Mouse (Mus musculus) neural tube, embryonic 11.5 days (tissue): ENCODE measurements at regions not wholly inside any gene's neighbourhood (a gene's known extent, or its start where the extent isn't known, plus 50 kb on each side); places are given as distances from the start of the nearest gene placed in this dataset.

Experiments used
- ATAC-seq: fragments of 200-750 bp; cut with Nextera tagmentation; 2 replicates; pipeline ENCODE4 v1.8.0; 2017; ENCODE audit warnings: moderate number of reproducible peaks, mild to moderate bottlenecking, moderate TSS enrichment, moderate library complexity; ENCODE audit not compliant: insufficient read depth, low FRiP score, low TSS enrichment
- DNase-seq: peaks from one replicate; pipeline ENCODE4 v3.0.0-alpha.2; 2015; ENCODE audit warnings: low spot score
- H3K27ac ChIP-seq: fragments of 300-500 bp; sonication (generic); 2 replicates; pipeline ENCODE4 v1.5.1; 2014; ENCODE audit warnings: low read depth, mild to moderate bottlenecking, low read length
- H3K27me3 ChIP-seq: fragments of 300-500 bp; sonication (generic); 2 replicates; pipeline ENCODE4 v1.6.1; 2014; ENCODE audit warnings: mild to moderate bottlenecking, low read length, mixed read lengths; ENCODE audit not compliant: control insufficient read depth, insufficient read depth
- H3K36me3 ChIP-seq: fragments of 300-500 bp; sonication (generic); 2 replicates; pipeline ENCODE4 v1.6.1; 2014; ENCODE audit warnings: mild to moderate bottlenecking, low read length, moderate library complexity, mixed read lengths; ENCODE audit not compliant: control insufficient read depth, insufficient read depth
- H3K4me1 ChIP-seq: fragments of 300-500 bp; sonication (generic); 2 replicates; pipeline ENCODE4 v1.6.1; 2014; ENCODE audit warnings: low read length, mixed read lengths; ENCODE audit not compliant: control insufficient read depth, insufficient read depth
- H3K4me2 ChIP-seq: fragments of 300-500 bp; sonication (generic); 2 replicates; pipeline ENCODE4 v1.6.1; 2014; ENCODE audit warnings: low read depth, mild to moderate bottlenecking, moderate library complexity
- H3K4me3 ChIP-seq: fragments of 300-500 bp; sonication (generic); 2 replicates; pipeline ENCODE4 v1.5.1; 2014; ENCODE audit warnings: low read depth, low read length
- H3K9ac ChIP-seq: fragments of 300-500 bp; sonication (generic); 2 replicates; pipeline ENCODE4 v1.6.1; 2014; ENCODE audit warnings: mild to moderate bottlenecking, low read length
- H3K9me3 ChIP-seq: fragments of 300-500 bp; sonication (generic); 2 replicates; pipeline ENCODE4 v1.6.1; 2016; ENCODE audit warnings: low read length; ENCODE audit not compliant: control insufficient read depth
- WGBS: fragments of 180-500 bp; shearing (Covaris S2); extraction: QIAGEN DNeasy Blood & Tissue Kit; methylation state at CpG from one replicate; pipeline ENCODE4 v1.1.7; 2014; 5-methylcytosine and 5-hydroxymethylcytosine counted together

- ATAC-seq, result no peak
Observed at GRCm38 (mm10) chr3:80631391-80631790, 171.2 kb downstream of the Gria2 start.

GRCm38 (mm10) chr3:80610414-80610813 is 192.2 kb downstream of the Gria2 start:
- 79% methylated on average over 2 of the region's 2 CpGs for WGBS
- Histone ChIP-seq H3K4me2 (no peak overlapping the region), H3K9me3 (no peaks in the 10 kb centered on the region), H3K4me1 (no peaks in the 10 kb centered on the region), H3K4me3 (no peak overlapping the region), H3K27me3 (no peaks in the 10 kb centered on the region), H3K27ac (no peak overlapping the region), H3K9ac (no peak overlapping the region), H3K36me3 (no peaks in the 10 kb centered on the region)
- no peak for DNase-seq
- ATAC-seq, result no peak

More at GRCm38 (mm10) chr3:80631391-80631790, 171.2 kb downstream of the Gria2 start:
- H3K9ac ChIP-seq, result no peak overlapping the region
- no peak for DNase-seq
- H3K4me2 ChIP-seq, result no peak overlapping the region
- H3K9me3 ChIP-seq, result no peaks in the 10 kb centered on the region
- H3K36me3 ChIP-seq, result no peaks in the 10 kb centered on the region
- no peak overlapping the region for H3K27ac ChIP-seq
- H3K4me3 ChIP-seq, result no peak overlapping the region
- H3K27me3 ChIP-seq, result no peaks in the 10 kb centered on the region
- H3K4me1 ChIP-seq, result no peaks in the 10 kb centered on the region

GRCm38 (mm10) chr3:80608467-80608866 is 194.2 kb downstream of the Gria2 start:
- H3K4me3 ChIP-seq, result no peak overlapping the region
- no peaks in the 10 kb centered on the region for H3K9me3 ChIP-seq
- H3K4me2 ChIP-seq, result no peak overlapping the region
- no peak overlapping the region for H3K27ac ChIP-seq
- 38% methylated on average over 4 of the region's 4 CpGs for WGBS
- DNase-seq (no peak), ATAC-seq (no peak)
- no peaks in the 10 kb centered on the region for H3K27me3 ChIP-seq
- H3K9ac ChIP-seq, result no peak overlapping the region
- no peaks in the 10 kb centered on the region for H3K36me3 ChIP-seq
- H3K4me1 ChIP-seq, result no peaks in the 10 kb centered on the region

- no peak for DNase-seq
- WGBS, result 52% methylated on average over 2 of the region's 2 CpGs
Observed at GRCm38 (mm10) chr3:80607809-80608208, 194.8 kb downstream of the Gria2 start.

GRCm38 (mm10) chr3:80597549-80597948 is 205.1 kb downstream of the Gria2 start:
- no peak overlapping the region for H3K4me2 ChIP-seq
- ATAC-seq, result no peak
- H3K36me3 ChIP-seq, result no peaks in the 10 kb centered on the region
- H3K4me3 ChIP-seq, result no peak overlapping the region
- H3K27ac ChIP-seq, result no peak overlapping the region
- H3K4me1 ChIP-seq, result no peaks in the 10 kb centered on the region
- no peak overlapping the region for H3K9ac ChIP-seq
- DNase-seq, result no peak
- H3K27me3 ChIP-seq, result no peaks in the 10 kb centered on the region
- no peaks in the 10 kb centered on the region for H3K9me3 ChIP-seq

More at GRCm38 (mm10) chr3:80607809-80608208, 194.8 kb downstream of the Gria2 start:
- Histone ChIP-seq H3K9me3 (no peaks in the 10 kb centered on the region), H3K27me3 (no peaks in the 10 kb centered on the region), H3K36me3 (no peaks in the 10 kb centered on the region), H3K4me2 (no peak overlapping the region), H3K4me3 (no peak overlapping the region), H3K4me1 (no peaks in the 10 kb centered on the region), H3K9ac (no peak overlapping the region), H3K27ac (no peak overlapping the region)
- no peak for ATAC-seq

GRCm38 (mm10) chr3:80567514-80567913 is 235.1 kb downstream of the Gria2 start:
- no peaks in the 10 kb centered on the region for H3K4me1 ChIP-seq
- no peak overlapping the region for H3K4me2 ChIP-seq
- no peaks in the 10 kb centered on the region for H3K9me3 ChIP-seq
- no peak overlapping the region for H3K9ac ChIP-seq
- no peak overlapping the region for H3K27ac ChIP-seq
- no peak overlapping the region for H3K4me3 ChIP-seq
- H3K36me3 ChIP-seq, result no peaks in the 10 kb centered on the region
- DNase-seq (no peak), ATAC-seq (no peak)
- no peaks in the 10 kb centered on the region for H3K27me3 ChIP-seq

- no peak overlapping the region for H3K27ac ChIP-seq
- 70% methylated on average over 3 of the region's 3 CpGs for WGBS
- ATAC-seq, result no peak
Observed at GRCm38 (mm10) chr3:80566236-80566635, 236.4 kb downstream of the Gria2 start.

GRCm38 (mm10) chr3:80546151-80546695 is 256.4 kb downstream of the Gria2 start:
- H3K4me1 ChIP-seq, result no peaks in the 10 kb centered on the region
- no peak for ATAC-seq
- H3K9ac ChIP-seq, result no peak overlapping the region
- H3K9me3 ChIP-seq, result no peaks in the 10 kb centered on the region
- no peaks in the 10 kb centered on the region for H3K27me3 ChIP-seq
- no peak overlapping the region for H3K4me3 ChIP-seq
- H3K27ac ChIP-seq, result no peak overlapping the region
- no peak overlapping the region for H3K4me2 ChIP-seq
- no peak for DNase-seq
- no peaks in the 10 kb centered on the region for H3K36me3 ChIP-seq

More at GRCm38 (mm10) chr3:80566236-80566635, 236.4 kb downstream of the Gria2 start:
- no peak overlapping the region for H3K4me2 ChIP-seq
- no peak overlapping the region for H3K9ac ChIP-seq
- H3K4me1 ChIP-seq, result no peaks in the 10 kb centered on the region
- no peaks in the 10 kb centered on the region for H3K27me3 ChIP-seq
- H3K4me3 ChIP-seq, result no peak overlapping the region
- no peak for DNase-seq
- H3K36me3 ChIP-seq, result no peaks in the 10 kb centered on the region
- no peaks in the 10 kb centered on the region for H3K9me3 ChIP-seq

- H3K4me1 ChIP-seq, result no peaks in the 10 kb centered on the region
- no peak overlapping the region for H3K4me2 ChIP-seq
- no peak overlapping the region for H3K9ac ChIP-seq
- no peak for DNase-seq
- no peaks in the 10 kb centered on the region for H3K9me3 ChIP-seq
- H3K36me3 ChIP-seq, result no peaks in the 10 kb centered on the region
- no peak overlapping the region for H3K27ac ChIP-seq
- H3K27me3 ChIP-seq, result no peaks in the 10 kb centered on the region
- no peak overlapping the region for H3K4me3 ChIP-seq
- ATAC-seq, result no peak
- 76% methylated on average over 1 of the region's 1 CpGs for WGBS
Observed at GRCm38 (mm10) chr3:80543783-80544182, 258.9 kb downstream of the Gria2 start.
